Mouse (Mus musculus): ENCODE measurements at regions not wholly inside any gene's neighbourhood (a gene's known extent, or its start where the extent isn't known, plus 50 kb on each side); places are given as distances from the start of the nearest gene placed in this dataset.

GRCm38 (mm10) chr15:63252781-63253340 is 592.1 kb downstream of the Gsdmc2 start:
- TF ChIP-seq POLR2A (IDR thresholded peaks at IDR 0.05; ENCODE audit: low read depth, low read length) (no peak), CTCF (IDR thresholded peaks at IDR 0.05; ENCODE audit: extremely low read depth, insufficient read depth, insufficient read length, insufficient replicate concordance) (no peak)

Data from spleen, adult 2 months (tissue).